Mouse (Mus musculus) small intestine, adult 2 months (tissue): ENCODE data around the gene Sec62.

Source experiments
- CTCF ChIP-seq: fragments of 200-500 bp; IDR thresholded peaks from 2 replicates; pipeline ENCODE4 v1.5.1; 2012; ENCODE audit warnings: low read depth, mild to moderate bottlenecking, control low read depth, inconsistent platforms, low read length, moderate library complexity, mixed read lengths; ENCODE audit not compliant: insufficient replicate concordance, insufficient read length; ENCODE audit errors: extremely low read depth
- POLR2A ChIP-seq: fragments of 200-500 bp; IDR thresholded peaks from 2 replicates; pipeline ENCODE4 v1.6.1; 2012; ENCODE audit warnings: low read depth, mild to moderate bottlenecking, control low read depth, inconsistent platforms, low read length, moderate library complexity

GRCm38 (mm10) chr3:30822163-30822562 is 29.5 kb downstream of the Sec62 start:
- TF ChIP-seq CTCF = no peak
- TF ChIP-seq POLR2A = no peak
